Mouse (Mus musculus) layer of hippocampus, adult 9-11 months (tissue): ENCODE data around the gene Krtap1-4.
"Not testable (repeated sequence)": the region's sequence is repeated elsewhere in the genome, so short reads cannot be mapped to it uniquely, and the experiment has no call there.

ENCODE experiments used
- DNase-seq: peaks from one replicate; pipeline ENCODE4 v3.0.0; 2022

Krtap1-4 gene

GRCm38 (mm10) chr11:99583245-99583704 is at the start of gene Krtap1-4:
Krtap1-4 (minus strand) TSS chr11:99583654.
- no peak for DNase-seq

- no peak for DNase-seq
Observed at GRCm38 (mm10) chr11:99630890-99631289, 47.4 kb upstream of the Krtap1-4 start.

GRCm38 (mm10) chr11:99628138-99628537 is 44.7 kb upstream of the Krtap1-4 start, which contains the start of gene Krtap4-1:
Krtap4-1 (minus strand) TSS chr11:99628238.
- DNase-seq, result no peak

GRCm38 (mm10) chr11:99620335-99620734 is 36.9 kb upstream of the Krtap1-4 start, which contains the start of gene Gm11562:
Gm11562 (minus strand) TSS chr11:99620435.
- DNase-seq, result no peak

GRCm38 (mm10) chr11:99614796-99615363 is 31.4 kb upstream of the Krtap1-4 start, which contains the start of gene Krtap2-4:
Krtap2-4 (minus strand) TSS chr11:99614846.
- DNase-seq, result no peak

GRCm38 (mm10) chr11:99610089-99610488 is 26.6 kb upstream of the Krtap1-4 start, which contains the start of gene Gm11937:
Gm11937 (minus strand) TSS chr11:99610189.
- not testable (repeated sequence) for DNase-seq

- peak; percentile 52 for DNase-seq
Observed at GRCm38 (mm10) chr11:99609126-99609525, 25.7 kb upstream of the Krtap1-4 start.

GRCm38 (mm10) chr11:99603208-99603607 is 19.8 kb upstream of the Krtap1-4 start, which contains the start of gene Gm11938:
Gm11938 (minus strand) TSS chr11:99603308.
- not testable (repeated sequence) for DNase-seq

GRCm38 (mm10) chr11:99597742-99598141 is 14.3 kb upstream of the Krtap1-4 start, which contains the start of gene Krtap9-3:
Krtap9-3 (minus strand) TSS chr11:99598105.
- not testable (repeated sequence) for DNase-seq

GRCm38 (mm10) chr11:99590981-99591380 is 7.5 kb upstream of the Krtap1-4 start, which contains the start of gene Krtap1-3:
Krtap1-3 (minus strand) TSS chr11:99591339.
- no peak for DNase-seq

GRCm38 (mm10) chr11:99585096-99585495 is 1.6 kb upstream of the Krtap1-4 start:
- DNase-seq, result peak; percentile 61

GRCm38 (mm10) chr11:99581564-99581963 is 1.9 kb downstream of the Krtap1-4 start:
- no peak for DNase-seq

GRCm38 (mm10) chr11:99581051-99581450 is 2.4 kb downstream of the Krtap1-4 start:
- DNase-seq, result no peak

GRCm38 (mm10) chr11:99580636-99581035 is 2.8 kb downstream of the Krtap1-4 start, which contains the start of gene Krtap1-5:
Krtap1-5 (minus strand) TSS chr11:99581016.
- no peak for DNase-seq

- peak; percentile 40 for DNase-seq
Observed at GRCm38 (mm10) chr11:99574106-99574505, 9.3 kb downstream of the Krtap1-4 start.

- no peak for DNase-seq
Observed at GRCm38 (mm10) chr11:99573164-99573563, 10.3 kb downstream of the Krtap1-4 start.

GRCm38 (mm10) chr11:99566530-99566929 is 16.9 kb downstream of the Krtap1-4 start, which contains the start of gene Krtap3-1:
Krtap3-1 (minus strand) TSS chr11:99566630.
- DNase-seq, result no peak

- DNase-seq, result no peak
Observed at GRCm38 (mm10) chr11:99562580-99562979, 20.9 kb downstream of the Krtap1-4 start.

GRCm38 (mm10) chr11:99559366-99559765 is 24.1 kb downstream of the Krtap1-4 start, which contains the start of gene Gm11939:
Gm11939 (minus strand) TSS chr11:99559466.
- DNase-seq, result no peak

- peak; percentile 6 for DNase-seq
Observed at GRCm38 (mm10) chr11:99557976-99558745, 25.3 kb downstream of the Krtap1-4 start.

- no peak for DNase-seq
Observed at GRCm38 (mm10) chr11:99556753-99557152, 26.7 kb downstream of the Krtap1-4 start, which contains the start of gene Krtap3-2. Krtap3-2 (minus strand) TSS chr11:99556853.

- no peak for DNase-seq
Observed at GRCm38 (mm10) chr11:99556195-99556594, 27.3 kb downstream of the Krtap1-4 start.

GRCm38 (mm10) chr11:99550765-99551164 is 32.7 kb downstream of the Krtap1-4 start, which contains the start of gene Krtap3-3:
Krtap3-3 (minus strand) TSS chr11:99550865.
- no peak for DNase-seq
